Mouse (Mus musculus) midbrain, embryonic 12.5 days (tissue): Measurements from ENCODE around the gene Il12b. TPM values are rescaled to one million over a fixed set of nuclear protein-coding genes. Genes with fewer than 3 reads are reported as not detected.
A peak's percentile ranks its signal among the peaks of the same experiment; 100 is the strongest.
"Not testable (repeated sequence)": the region's sequence is repeated elsewhere in the genome, so short reads cannot be mapped to it uniquely, and the experiment has no call there.

Experiments used
- ATAC-seq: fragments of 200-750 bp; cut with Nextera tagmentation; 2 replicates; pipeline ENCODE4 v1.8.0; 2017; ENCODE audit warnings: low read depth, moderate TSS enrichment, moderate library complexity; ENCODE audit not compliant: low FRiP score
- H3K27ac ChIP-seq: fragments of 300-500 bp; sonication (generic); replicated peaks from 2 replicates; pipeline ENCODE4 v1.5.1; 2016; ENCODE audit warnings: mild to moderate bottlenecking
- H3K27me3 ChIP-seq: fragments of 300-500 bp; sonication (generic); 2 replicates; pipeline ENCODE4 v1.6.1; 2016; ENCODE audit warnings: mild to moderate bottlenecking
- H3K36me3 ChIP-seq: fragments of 300-500 bp; sonication (generic); 2 replicates; pipeline ENCODE4 v1.6.1; 2016
- H3K4me1 ChIP-seq: fragments of 300-500 bp; sonication (generic); 2 replicates; pipeline ENCODE4 v1.6.1; 2016
- H3K4me2 ChIP-seq: fragments of 300-500 bp; sonication (generic); replicated peaks from 2 replicates; pipeline ENCODE4 v1.6.1; 2016; ENCODE audit warnings: mild to moderate bottlenecking, moderate library complexity
- H3K4me3 ChIP-seq: fragments of 300-500 bp; sonication (generic); 2 replicates; pipeline ENCODE4 v1.5.1; 2016; ENCODE audit warnings: mild to moderate bottlenecking
- H3K9ac ChIP-seq: fragments of 300-500 bp; sonication (generic); replicated peaks from 2 replicates; pipeline ENCODE4 v1.6.1; 2016; ENCODE audit warnings: mild to moderate bottlenecking, moderate library complexity
- H3K9me3 ChIP-seq: fragments of 300-500 bp; sonication (generic); 2 replicates; pipeline ENCODE4 v1.6.1; 2016; ENCODE audit warnings: mild to moderate bottlenecking
- WGBS: fragments of 180-500 bp; shearing (Covaris S2); methylation state at CpG from one replicate; pipeline ENCODE4 v1.1.7; 2016; 5-methylcytosine and 5-hydroxymethylcytosine counted together
- polyA plus RNA-seq: library from polyadenylated mRNA; unstranded; fragments of >200 nt; fragmentation: Nextera tagmentation; extraction: Ambion mirVana; gene quantifications from 2 replicates; pipeline ENCODE4 v1.2.1, GENCODE M21; 2016

Gene Il12b
- polyA plus RNA-seq, 1 experiment from 2014 or later: not detected

DNA sequence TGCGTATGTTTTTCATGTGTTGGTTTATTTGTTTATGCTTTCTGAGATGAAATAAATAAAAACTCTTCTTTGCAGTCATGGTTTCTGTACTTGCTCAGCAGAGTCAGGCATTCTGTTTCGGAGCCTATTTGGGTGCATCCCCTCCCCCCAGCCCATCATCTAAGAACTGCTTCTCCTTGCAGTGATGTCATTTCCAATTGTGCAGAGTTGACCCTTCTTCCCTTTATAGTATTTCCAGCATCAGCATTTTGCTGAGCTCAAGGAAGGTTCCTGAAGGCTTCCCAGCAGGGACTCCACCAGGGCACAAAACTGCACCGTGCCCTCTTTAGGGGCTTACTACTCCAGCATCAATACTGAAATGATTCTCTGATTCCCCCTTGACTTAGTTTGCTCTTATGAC, 14.7 kb downstream of the Il12b start:
- no peak overlapping the region for H3K27ac ChIP-seq
- H3K4me2 ChIP-seq: no peak overlapping the region
- H3K9me3 ChIP-seq: no peaks in the 10 kb centered on the region
- H3K9ac ChIP-seq: no peak overlapping the region
- ATAC-seq: no peak
- no peaks in the 10 kb centered on the region for H3K4me1 ChIP-seq
- H3K27me3 ChIP-seq: peaks cover 18% of the 10 kb centered on the region
- no peak overlapping the region for H3K4me3 ChIP-seq
- 82% methylated on average over 3 of the region's 3 CpGs for WGBS
- no peaks in the 10 kb centered on the region for H3K36me3 ChIP-seq

DNA sequence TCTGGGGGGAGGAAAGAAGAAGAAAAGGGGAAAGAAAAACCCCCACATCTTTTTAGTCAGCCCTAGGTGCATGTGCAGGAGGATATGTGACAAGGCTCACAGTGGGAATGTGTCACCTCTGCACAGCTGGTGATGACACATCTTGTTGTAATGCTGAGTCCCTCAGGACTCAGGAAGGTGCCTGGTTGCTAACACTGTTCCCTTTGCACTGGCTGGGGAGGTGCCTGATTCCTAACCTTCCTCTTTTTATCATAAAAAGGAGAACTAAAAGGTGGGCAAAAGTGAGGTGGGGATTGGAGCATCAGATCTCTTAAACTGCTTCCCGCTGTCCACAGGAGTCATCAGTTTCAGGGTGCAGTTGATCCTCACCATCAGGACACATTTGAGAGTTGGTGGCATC, 17.5 kb downstream of the Il12b start:
- no peak for ATAC-seq
- Histone ChIP-seq H3K4me2 (no peak overlapping the region), H3K4me1 (no peaks in the 10 kb centered on the region), H3K9me3 (no peaks in the 10 kb centered on the region), H3K27ac (no peak overlapping the region), H3K36me3 (no peaks in the 10 kb centered on the region), H3K9ac (no peak overlapping the region), H3K27me3 (peaks cover 3% of the 10 kb centered on the region; the same call in 1 of the 2 replicates), H3K4me3 (no peak overlapping the region)
- WGBS: 75% methylated on average over 1 of the region's 1 CpGs

DNA sequence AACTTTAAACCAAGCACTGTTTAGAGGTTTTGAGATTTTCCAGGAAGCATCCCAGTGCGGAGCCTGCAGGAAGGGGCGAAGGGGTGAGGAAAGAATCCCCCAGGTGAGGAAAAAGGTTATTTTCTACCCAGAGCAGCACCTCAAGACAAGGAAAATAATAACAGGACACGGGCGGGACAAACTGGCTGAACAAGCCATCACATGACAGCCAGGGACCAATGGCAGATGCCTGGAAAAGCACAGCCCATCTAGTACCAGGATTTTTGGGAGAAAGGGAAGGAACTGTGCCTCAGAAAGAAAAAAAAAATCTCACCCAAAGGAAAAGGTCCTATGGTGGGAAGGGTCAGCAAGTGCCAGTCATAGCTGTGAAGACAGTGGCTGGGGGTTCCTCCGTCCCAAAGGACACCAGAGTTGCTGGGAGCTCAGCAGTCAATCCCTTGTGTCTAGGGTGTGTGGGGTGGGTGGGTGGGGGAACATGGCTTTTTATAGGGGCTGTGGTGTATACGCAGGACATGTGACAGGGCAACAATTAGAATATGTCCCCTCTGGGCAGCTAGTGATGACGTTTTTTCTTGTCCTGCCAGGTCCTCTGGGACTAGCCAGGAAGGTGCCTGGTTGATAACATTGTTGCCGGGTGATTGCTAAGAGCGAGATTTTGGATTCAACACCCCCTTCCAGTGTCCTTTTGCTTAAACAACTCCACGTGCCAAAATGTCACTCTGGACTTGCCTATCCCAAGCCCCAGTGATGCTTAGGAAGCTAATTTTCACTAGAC, 22.7 kb downstream of the Il12b start:
- Histone ChIP-seq H3K9me3 (no peaks in the 10 kb centered on the region), H3K27me3 (no peaks in the 10 kb centered on the region), H3K9ac (no peak overlapping the region), H3K4me3 (no peak overlapping the region), H3K36me3 (no peaks in the 10 kb centered on the region), H3K4me1 (0 out of 2 replicates have a peak, but pooled peaks cover 3% of the 10 kb centered on the region), H3K4me2 (no peak overlapping the region), H3K27ac (0 out of 2 replicates have a peak overlapping the region, but pooled peaks have one; percentile 35)
- ATAC-seq: no peak
- WGBS: 77% methylated on average over 10 of the region's 10 CpGs

DNA sequence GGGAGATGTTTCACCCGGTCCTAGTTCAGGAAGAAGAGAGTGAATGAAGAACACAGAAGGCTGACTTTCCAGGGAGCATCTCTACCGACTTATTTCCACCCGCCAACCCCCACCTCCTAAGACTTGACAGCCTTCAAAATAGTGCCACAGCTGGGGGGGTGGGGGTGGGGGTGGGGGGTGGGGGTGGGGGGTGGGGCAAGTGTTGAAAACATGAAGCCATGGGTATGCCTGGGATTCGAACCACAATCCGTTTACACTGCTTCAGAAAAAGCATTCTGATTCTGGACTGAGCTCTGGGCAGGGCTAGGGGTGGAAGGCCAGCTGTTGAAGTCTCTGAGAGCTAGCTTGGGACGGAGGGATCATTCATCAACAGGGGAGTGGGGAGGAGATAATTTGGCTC, 23.4 kb downstream of the Il12b start:
- no peaks in the 10 kb centered on the region for H3K36me3 ChIP-seq
- H3K27ac ChIP-seq: 0 out of 2 replicates have a peak overlapping the region, but pooled peaks have one; percentile 35
- H3K9ac ChIP-seq: no peak overlapping the region
- H3K4me2 ChIP-seq: no peak overlapping the region
- H3K27me3 ChIP-seq: no peaks in the 10 kb centered on the region
- H3K4me3 ChIP-seq: no peak overlapping the region
- 67% methylated on average over 6 of the region's 6 CpGs for WGBS
- no peaks in the 10 kb centered on the region for H3K9me3 ChIP-seq
- 0 out of 2 replicates have a peak, but pooled peaks cover 3% of the 10 kb centered on the region for H3K4me1 ChIP-seq
- no peak for ATAC-seq

DNA sequence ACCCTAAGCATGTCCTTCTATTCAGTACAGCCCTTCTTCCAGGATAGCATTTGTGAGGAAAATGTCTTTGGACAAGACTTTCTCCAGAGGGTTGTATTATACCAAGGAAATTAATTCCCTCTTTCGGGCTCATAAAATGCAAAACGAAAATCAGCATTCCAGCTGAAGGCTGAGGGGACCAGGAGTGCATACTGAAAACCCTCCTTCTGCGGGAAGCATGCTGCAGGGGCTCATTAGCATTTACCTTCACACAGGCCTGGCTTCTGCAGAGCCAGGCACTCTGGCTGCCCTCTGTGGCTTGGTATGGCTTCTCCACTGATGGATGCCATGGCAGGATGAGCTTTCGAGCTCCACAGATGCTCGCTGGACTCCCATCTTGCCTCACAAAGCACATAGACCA, 24.1 kb downstream of the Il12b start:
- no peaks in the 10 kb centered on the region for H3K27me3 ChIP-seq
- 0 out of 2 replicates have a peak, but pooled peaks have one; percentile 56 for ATAC-seq
- H3K36me3 ChIP-seq: no peaks in the 10 kb centered on the region
- 65% methylated on average over 5 of the region's 5 CpGs for WGBS
- 0 out of 2 replicates have a peak, but pooled peaks cover 3% of the 10 kb centered on the region for H3K4me1 ChIP-seq
- no peak overlapping the region for H3K4me2 ChIP-seq
- H3K9me3 ChIP-seq: no peaks in the 10 kb centered on the region
- no peak overlapping the region for H3K9ac ChIP-seq
- no peak overlapping the region for H3K4me3 ChIP-seq
- 0 out of 2 replicates have a peak overlapping the region, but pooled peaks have one; percentile 42 for H3K27ac ChIP-seq

DNA sequence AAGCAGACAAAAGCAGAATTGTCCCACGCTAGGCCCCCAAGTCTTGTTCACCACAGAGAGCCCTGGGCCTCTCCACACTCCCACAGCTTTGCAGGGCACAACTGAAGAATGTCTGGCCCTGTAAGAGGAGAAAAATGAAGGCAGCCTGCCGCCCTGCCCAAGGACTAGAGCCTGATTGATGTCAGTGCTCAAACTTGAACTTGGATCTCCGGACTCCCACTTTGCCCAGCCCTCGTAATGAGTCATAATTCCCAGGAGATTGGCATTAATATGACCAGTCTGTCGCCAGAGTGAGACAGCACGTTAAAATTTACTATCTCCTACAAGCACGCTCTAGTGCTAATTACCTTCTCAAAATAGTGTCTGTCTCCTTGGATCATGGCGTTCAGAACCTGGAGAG, 25.1 kb downstream of the Il12b start:
- no peak for ATAC-seq
- Histone ChIP-seq H3K9ac (no peak overlapping the region), H3K4me2 (no peak overlapping the region), H3K4me3 (no peak overlapping the region), H3K9me3 (no peaks in the 10 kb centered on the region), H3K4me1 (0 out of 2 replicates have a peak, but pooled peaks cover 3% of the 10 kb centered on the region), H3K27me3 (no peaks in the 10 kb centered on the region), H3K27ac (no peak overlapping the region), H3K36me3 (no peaks in the 10 kb centered on the region)
- 89% methylated on average over 8 of the region's 8 CpGs for WGBS

DNA sequence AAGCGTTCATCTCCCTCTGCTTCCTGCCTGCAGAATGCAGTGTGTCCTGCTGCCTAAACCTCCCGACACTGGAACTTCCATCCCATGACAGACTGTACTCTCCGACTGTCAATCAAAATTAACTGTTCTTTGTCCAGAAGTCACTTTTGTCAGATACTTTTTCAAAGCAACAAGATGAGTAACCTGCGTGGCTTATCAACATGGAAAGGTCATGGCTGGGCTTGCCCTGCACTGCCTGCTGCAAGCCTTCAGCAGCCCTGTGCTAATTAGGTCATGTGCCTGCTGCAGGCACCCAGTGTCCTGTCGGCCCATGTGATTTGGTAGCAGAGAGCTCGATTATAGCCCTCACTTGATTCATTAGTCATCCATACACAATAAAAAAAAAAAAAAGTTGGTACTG, 25.8 kb downstream of the Il12b start:
- WGBS: 85% methylated on average over 6 of the region's 6 CpGs
- H3K4me2 ChIP-seq: no peak overlapping the region

DNA sequence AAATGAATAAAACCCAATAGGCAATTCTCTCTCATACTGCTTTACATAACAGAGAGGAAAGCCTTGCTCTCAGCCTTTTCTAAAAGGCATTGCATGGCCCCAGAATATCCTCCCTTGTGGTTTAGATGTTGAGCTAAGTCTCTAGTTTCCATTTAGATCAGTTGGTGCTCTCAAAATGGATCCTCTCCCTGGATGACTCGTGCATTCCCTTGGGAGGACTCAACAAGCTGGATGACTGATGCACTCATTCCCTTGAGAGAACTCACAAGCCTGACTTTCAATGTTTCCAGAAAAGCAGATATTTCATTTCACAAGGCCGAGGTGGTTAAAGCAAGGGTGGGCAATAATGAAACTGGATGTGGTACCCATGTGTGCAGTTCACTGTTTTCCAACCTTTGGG, 28.1 kb downstream of the Il12b start:
- Histone ChIP-seq H3K4me3 (no peak overlapping the region), H3K36me3 (no peaks in the 10 kb centered on the region), H3K4me1 (0 out of 2 replicates have a peak, but pooled peaks cover 3% of the 10 kb centered on the region), H3K9me3 (no peaks in the 10 kb centered on the region), H3K9ac (no peak overlapping the region), H3K27me3 (no peaks in the 10 kb centered on the region), H3K4me2 (no peak overlapping the region), H3K27ac (no peak overlapping the region)
- no peak for ATAC-seq
- 74% methylated on average over 2 of the region's 2 CpGs for WGBS

More for the DNA sequence above, 25.8 kb downstream of the Il12b start:
- no peak overlapping the region for H3K4me3 ChIP-seq
- no peak overlapping the region for H3K27ac ChIP-seq
- no peak overlapping the region for H3K9ac ChIP-seq
- no peak for ATAC-seq
- no peaks in the 10 kb centered on the region for H3K9me3 ChIP-seq
- H3K4me1 ChIP-seq: 0 out of 2 replicates have a peak, but pooled peaks cover 3% of the 10 kb centered on the region
- no peaks in the 10 kb centered on the region for H3K36me3 ChIP-seq
- H3K27me3 ChIP-seq: no peaks in the 10 kb centered on the region

DNA sequence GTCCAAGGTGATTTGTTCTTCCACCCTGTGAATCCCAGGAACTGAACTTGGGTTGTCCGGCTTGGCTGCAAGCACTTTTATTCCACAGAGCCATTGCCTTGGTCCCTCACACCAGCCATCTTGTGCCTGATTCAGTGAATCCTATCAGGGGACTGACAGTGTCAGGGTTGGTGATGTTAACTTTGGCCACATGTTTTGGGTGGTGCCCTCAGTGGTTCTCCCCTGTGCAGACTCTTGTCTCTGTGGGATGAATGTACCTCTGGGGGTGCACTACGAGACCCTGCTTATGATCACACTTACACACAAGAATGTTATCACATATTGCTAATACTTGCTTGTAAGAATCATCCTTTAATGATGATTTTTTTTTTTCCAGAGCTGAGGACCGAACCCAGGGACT, 30.2 kb downstream of the Il12b start:
- Histone ChIP-seq H3K9ac (no peak overlapping the region), H3K27me3 (no peaks in the 10 kb centered on the region), H3K4me3 (no peak overlapping the region), H3K36me3 (no peaks in the 10 kb centered on the region), H3K27ac (no peak overlapping the region), H3K9me3 (no peaks in the 10 kb centered on the region), H3K4me1 (no peaks in the 10 kb centered on the region), H3K4me2 (no peak overlapping the region)
- WGBS: 81% methylated on average over 3 of the region's 3 CpGs
- no peak for ATAC-seq

DNA sequence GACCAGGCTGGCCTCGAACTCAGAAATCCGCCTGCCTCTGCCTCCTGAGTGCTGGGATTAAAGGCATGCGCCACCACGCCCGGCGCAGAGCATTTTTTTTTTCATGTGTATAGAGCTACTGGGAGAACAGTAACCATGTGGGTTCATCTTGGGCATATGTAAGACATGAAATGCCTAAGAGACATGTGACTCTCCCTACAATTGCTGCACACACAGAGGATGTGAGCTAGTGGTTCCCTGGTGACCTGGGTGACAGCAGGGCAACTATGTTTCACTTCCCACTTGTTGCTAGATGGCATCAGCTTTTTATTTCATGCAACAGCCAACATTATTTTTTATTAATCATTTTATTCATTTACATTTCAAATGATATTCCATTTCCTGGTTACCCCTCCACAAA, 37.9 kb downstream of the Il12b start:
- no peak for ATAC-seq
- H3K4me3 ChIP-seq: no peak overlapping the region
- WGBS: 93% methylated on average over 6 of the region's 6 CpGs
- no peaks in the 10 kb centered on the region for H3K27me3 ChIP-seq
- no peak overlapping the region for H3K4me2 ChIP-seq
- no peaks in the 10 kb centered on the region for H3K4me1 ChIP-seq
- H3K36me3 ChIP-seq: no peaks in the 10 kb centered on the region
- no peak overlapping the region for H3K27ac ChIP-seq
- H3K9me3 ChIP-seq: no peaks in the 10 kb centered on the region
- H3K9ac ChIP-seq: no peak overlapping the region

DNA sequence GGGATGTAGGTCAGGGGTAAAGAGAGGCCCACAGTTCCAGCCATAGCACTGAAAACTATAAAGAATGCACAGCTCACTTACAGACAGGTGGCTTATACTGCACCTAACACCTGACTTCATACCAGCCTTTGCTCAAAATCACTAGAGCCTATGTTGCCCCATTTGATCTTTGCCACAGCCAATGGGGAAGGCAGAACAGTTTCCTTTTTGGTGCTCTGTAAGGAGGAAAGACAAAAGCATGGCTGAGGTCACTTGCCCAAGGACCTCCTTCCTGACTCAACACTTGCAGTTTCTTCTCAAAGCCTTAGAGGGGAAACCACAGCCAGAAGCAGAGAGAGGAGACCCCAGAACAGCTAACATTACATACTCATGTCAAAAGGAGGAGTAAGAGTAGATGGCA, 51.2 kb downstream of the Il12b start:
- Histone ChIP-seq H3K9me3 (no peaks in the 10 kb centered on the region), H3K4me3 (no peak overlapping the region)

DNA sequence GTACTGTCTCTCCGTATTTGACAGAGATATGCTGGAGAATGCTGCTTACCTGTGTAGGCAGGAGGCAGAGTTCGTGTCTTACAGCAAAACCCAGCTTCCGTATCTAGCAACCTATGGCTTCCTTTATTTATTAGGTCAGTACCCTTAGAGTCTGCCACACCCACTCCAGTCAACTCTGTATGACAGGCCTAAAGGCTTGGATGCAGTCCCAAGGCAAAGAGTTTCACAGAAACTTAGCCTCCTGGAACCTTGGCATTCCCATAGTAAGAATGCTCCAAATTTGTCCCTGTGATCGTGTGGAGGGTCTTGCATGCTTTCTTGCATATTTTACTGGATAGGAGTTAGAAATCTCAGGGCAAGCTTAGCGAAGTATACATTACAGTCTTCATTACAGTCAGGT, 52.2 kb downstream of the Il12b start:
- 94% methylated on average over 5 of the region's 5 CpGs for WGBS
- peaks cover 22% of the 10 kb centered on the region for H3K36me3 ChIP-seq
- ATAC-seq, H3K4me1 ChIP-seq, H3K4me2 ChIP-seq, H3K9ac ChIP-seq, H3K9me3 ChIP-seq, H3K4me3 ChIP-seq, H3K27ac ChIP-seq, H3K27me3 ChIP-seq: not testable (repeated sequence)

More for the DNA sequence above, 51.2 kb downstream of the Il12b start:
- H3K27me3 ChIP-seq: no peaks in the 10 kb centered on the region
- ATAC-seq: no peak
- H3K36me3 ChIP-seq: peaks cover 14% of the 10 kb centered on the region
- no peaks in the 10 kb centered on the region for H3K4me1 ChIP-seq
- no peak overlapping the region for H3K27ac ChIP-seq
- H3K9ac ChIP-seq: no peak overlapping the region
- no peak overlapping the region for H3K4me2 ChIP-seq
